Mouse (Mus musculus): ENCODE measurements around the gene Pakap.

The Pakap gene

DNA sequence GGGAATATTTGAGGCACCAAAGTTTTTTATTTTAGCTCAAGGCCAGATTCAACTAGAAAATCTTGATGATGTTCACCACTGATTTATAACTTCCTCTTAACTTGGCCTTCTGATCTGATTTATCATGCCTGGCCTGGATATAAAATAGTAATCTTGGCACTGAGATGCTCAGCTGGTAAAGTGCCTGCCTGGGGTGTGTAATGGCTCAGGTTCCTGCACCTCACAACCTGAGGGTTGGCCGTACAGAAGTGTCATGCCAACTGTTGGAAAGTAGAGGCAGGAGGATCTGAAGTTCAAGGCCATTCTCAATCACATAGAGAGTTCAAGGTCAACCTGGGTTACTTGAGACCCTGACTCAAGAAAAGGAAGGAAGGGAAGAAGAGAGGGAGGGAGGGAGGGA lies 57.3 kb downstream of the Pakap start:
- no peak for DNase-seq (ENCODE audit: low read depth)

- DNase-seq (ENCODE audit: low read depth) = no peak
These were observed 57.8 kb downstream of the Pakap start for GRCm38 (mm10) chr4:57625756-57626155.

DNA sequence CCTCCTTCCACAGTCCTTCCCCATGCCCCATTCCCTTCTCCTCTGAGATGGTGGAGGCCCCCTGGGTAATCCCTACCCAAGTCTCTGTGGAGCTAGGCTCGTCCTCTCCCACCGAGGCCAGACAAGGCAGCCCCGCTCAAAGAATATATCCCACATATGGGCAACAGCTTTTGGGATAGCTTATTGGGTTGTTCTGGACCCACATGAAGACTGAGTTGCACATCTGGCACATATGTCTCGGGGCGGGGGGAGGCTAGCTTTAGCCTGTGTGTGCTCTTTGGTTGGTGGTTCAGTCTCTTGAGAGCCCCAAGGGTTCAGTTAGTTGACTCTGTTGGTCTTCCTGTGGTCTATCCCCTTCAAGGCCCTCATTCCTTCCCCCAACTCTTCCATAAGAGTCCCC lies 58.9 kb downstream of the Pakap start:
- no peak for DNase-seq (ENCODE audit: low read depth)

- DNase-seq (ENCODE audit: low read depth) = no peak
These were observed 64.4 kb downstream of the Pakap start for GRCm38 (mm10) chr4:57632386-57632785.

DNA sequence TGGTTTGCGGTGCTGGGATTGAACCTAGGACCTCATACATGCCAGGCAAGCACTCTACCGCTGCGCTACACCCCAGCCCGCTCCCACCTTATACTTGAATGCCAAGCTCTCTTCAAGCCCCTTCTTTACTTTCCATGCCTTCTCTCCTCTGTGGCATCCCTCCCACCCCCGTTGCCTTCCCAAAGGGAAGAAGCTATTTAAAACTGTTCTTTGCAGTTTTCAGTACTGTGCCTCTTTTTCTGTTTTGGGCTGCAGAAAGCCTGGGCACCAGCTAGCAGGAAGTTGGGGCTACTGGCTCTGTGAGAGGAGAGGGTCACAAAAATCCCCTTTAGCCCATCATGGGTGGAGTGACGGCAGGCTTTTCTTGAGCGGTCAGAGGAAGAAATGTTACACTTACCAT lies 65.1 kb downstream of the Pakap start:
- DNase-seq (ENCODE audit: low read depth) = no peak

DNA sequence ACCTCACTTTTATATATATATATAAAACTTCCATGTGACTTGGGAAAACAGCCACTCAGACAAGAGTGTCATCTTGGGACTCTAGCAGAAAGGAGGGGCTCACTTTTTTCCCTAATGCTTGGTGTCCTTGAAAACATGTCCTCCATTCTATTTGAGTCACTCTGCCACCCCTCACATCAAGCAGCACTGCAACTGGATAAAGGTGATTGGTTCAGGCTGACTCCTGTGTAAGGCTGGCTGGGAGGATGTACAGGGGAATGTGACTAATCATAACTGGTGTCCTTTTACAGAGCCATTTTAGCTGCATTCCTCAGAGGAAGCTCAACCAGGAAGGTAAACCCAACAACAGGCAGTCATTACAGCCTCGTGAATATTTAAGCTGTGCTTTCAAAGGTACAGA lies 67.0 kb downstream of the Pakap start:
- no peak for DNase-seq (ENCODE audit: low read depth)

DNA sequence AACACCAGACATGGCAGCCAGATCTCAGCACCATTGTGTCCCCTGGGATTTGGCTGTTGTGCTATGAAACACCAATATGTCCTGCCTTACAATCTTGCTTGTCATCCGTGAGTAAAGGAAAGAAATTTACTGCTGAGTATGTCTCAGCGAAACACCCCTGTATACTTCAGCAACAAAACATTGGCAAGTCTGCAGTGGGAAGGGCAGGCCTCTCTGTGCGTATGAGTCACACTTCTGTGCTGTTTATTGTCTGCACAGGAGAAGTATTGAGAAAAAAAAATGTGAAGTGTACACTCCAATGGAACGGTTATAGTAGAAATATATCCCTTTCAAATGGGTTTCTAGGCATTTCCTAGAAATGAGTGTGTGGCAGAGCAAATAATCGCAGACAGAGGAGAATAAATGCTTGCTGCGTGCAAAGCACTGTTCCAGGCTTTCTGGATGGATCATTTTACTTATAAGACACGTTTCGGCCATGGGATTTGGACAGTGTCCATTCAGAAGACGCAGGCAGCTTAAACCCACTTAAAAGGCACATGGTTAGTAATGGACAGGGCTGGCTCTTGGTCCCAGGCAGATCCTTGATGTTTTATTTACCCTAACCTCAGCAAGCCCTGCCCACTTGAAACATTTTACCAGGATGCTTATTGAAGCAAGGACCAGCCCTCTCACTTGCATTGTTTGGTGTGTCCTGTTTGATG lies 69.0 kb downstream of the Pakap start:
- DNase-seq (ENCODE audit: low read depth) = no peak

- no peak for DNase-seq (ENCODE audit: low read depth)
These were observed 69.8 kb downstream of the Pakap start for GRCm38 (mm10) chr4:57637636-57638386.

GRCm38 (mm10) chr4:57638941-57639340 lies 71.0 kb downstream of the Pakap start:
- DNase-seq (ENCODE audit: low read depth) = no peak

- peak; percentile 7 for DNase-seq (ENCODE audit: low read depth)
These were observed 72.2 kb downstream of the Pakap start for GRCm38 (mm10) chr4:57640222-57640621.

GRCm38 (mm10) chr4:57640971-57641370 lies 73.0 kb downstream of the Pakap start:
- no peak for DNase-seq (ENCODE audit: low read depth)

DNA sequence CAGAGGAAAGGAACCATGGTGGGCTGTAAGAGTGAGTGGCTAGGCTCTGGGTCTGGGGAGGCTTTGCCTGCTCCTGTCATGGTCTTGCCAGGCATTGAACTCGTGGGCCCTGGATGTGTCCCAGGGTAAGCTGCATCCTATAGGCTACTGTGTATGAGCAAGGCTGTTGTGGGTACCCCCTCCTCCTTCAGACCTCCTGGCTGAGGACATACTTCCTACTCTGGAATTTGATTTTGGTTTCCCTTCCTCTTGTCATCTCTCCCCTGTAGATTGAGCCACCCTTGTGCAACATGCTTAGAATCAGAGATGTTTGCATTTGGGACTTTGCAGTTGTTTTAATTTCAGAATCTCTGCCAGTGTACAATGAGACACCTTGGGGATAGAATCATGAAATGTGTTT lies 83.0 kb downstream of the Pakap start:
- no peak for DNase-seq (ENCODE audit: low read depth)

GRCm38 (mm10) chr4:57651547-57651946 lies 83.6 kb downstream of the Pakap start:
- DNase-seq (ENCODE audit: low read depth) = no peak

DNA sequence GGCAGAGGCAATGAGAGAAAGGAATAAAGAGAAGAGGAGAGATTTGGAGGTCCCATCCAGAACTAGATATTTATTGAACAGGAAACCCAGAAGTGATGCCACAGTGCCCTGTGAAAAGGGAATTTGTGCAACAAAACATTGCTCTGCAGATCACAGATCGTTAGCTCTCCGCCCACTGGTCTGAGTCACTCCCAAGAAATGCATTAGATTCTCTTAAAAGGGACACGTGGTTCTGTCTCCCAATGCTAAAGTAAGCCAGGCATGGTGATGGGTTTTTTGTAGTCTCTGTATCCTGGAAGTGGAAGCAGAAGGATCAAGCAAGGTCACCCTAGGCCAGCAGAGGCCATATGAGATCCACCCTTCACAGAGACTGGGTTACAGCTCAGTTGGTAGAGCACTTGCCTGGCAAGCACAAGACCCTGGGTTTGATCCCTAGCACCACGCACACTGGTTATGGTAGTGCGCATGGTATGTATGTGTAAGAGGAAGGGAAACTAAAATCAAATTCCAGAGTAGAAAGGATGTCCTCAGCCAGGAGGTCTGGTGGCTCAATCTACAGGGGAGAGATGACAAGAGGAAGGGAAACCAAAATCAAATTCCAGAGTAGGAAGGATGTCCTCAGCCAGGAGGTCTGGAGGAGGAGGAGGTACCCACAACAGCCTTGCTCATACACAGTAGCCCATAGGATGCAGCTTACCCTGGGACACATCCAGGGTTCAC lies 84.4 kb downstream of the Pakap start:
- no peak for DNase-seq (ENCODE audit: low read depth)

DNA sequence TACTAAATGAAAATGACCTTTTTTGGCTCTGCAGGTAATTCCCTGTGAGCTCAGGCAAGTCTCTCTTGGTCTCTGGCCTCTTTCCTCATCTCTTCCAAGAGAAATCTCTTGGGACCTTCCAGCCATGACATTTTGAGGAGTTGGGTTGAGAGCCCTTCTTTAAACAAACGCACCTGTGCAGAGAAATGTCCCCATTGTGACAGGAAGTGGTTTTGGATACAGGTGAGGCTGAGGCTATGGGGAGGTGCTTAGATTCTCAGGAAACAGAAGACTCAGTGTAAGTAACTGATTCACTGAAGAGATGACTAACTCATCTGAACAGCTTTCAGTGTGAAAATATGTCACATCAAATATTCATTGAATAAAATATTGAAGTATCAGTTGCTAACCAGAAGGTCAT lies 88.0 kb downstream of the Pakap start:
- no peak for DNase-seq (ENCODE audit: low read depth)

DNA sequence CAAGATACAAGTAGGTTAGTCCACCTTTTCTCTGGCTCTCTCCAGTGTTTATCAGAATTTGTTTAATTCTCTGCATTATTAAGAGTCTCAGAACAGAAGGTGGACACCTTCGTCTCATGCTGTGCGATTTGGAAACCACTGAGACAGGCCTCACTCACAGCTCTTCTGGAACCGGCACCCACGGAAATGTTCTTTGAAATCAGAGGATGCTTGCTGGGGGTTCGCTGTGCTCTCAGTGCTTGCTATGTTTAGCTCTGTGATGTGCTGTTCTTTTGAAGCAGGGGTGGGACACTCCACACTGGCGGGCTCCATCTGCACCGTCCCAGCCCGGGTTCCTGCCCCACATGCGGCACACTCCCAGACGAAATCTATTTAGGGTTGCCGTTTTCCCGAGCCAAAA lies 88.4 kb downstream of the Pakap start:
- DNase-seq (ENCODE audit: low read depth) = no peak

DNA sequence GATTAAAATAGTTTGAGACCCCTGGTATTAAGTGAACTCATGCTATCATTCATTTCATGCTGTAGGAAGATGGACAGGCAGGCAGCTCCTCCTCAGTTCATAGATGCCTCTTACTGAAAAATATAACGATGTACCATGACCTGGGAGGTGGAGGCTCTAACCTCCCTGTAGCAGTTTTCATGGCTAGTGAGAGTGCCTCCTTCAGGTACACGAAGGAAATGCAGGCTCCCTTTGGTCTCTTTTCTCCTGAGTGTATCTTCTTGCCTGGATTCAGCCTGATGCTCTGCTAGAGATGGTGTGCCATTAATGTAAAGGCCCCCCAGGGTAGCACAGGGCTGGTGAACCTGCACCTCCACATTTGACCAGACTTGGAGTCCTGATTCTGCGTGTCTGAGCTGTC lies 88.9 kb downstream of the Pakap start:
- DNase-seq (ENCODE audit: low read depth) = no peak

DNA sequence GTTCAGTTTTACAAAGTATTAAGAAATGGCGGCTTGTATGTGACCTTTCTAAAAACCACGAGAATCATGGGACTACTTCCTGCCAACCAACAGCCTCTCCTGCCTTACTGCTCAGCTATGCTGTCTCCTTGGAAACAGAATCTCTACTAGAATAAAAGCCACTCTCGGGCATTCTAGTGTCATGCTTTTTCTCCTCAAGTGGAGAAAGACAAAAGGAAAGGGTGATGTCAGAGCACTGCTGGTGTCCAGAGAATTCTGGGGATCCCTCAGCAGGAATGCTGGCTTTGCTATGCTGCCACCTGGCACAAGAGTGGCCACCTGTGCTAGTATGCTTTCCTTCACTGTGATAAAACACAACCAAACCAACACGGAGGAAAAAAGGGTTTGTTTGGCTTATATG lies 92.5 kb downstream of the Pakap start:
- no peak for DNase-seq (ENCODE audit: low read depth)

GRCm38 (mm10) chr4:57666101-57666500 lies 98.1 kb downstream of the Pakap start:
- DNase-seq (ENCODE audit: low read depth) = no peak

GRCm38 (mm10) chr4:57670813-57671469 lies 103.0 kb downstream of the Pakap start:
- no peak for DNase-seq (ENCODE audit: low read depth)

DNA sequence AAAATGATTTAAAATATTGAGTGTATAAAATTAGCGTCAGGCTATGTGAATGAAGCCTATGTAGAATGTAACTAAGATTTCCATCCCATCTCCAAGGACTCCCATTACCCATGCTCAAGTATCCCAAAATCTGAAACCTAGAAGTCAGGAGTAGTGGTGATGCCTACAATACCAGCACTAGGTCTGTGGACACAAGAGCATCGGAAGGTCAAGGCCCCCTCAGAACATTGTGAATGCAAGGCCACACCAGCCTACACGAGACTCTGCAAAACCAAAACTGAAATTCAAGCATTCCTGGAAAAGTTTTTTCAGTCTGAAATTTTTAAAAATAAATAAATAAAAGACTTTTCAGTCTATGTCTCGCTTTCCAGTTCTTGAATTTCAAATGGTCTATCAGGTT lies 104.6 kb downstream of the Pakap start:
- DNase-seq (ENCODE audit: low read depth) = no peak

Measured in induced T-regulatory cell, adult 2 months (primary cell).